Mouse (Mus musculus): ENCODE data around the gene Moap1. TPM values are rescaled to one million over a fixed set of nuclear protein-coding genes. Genes with fewer than 3 reads are reported as not detected.

Gene Moap1
- total RNA-seq (2021): 10 to 100 TPM; 31.6 to 39.3 TPM

DNA sequence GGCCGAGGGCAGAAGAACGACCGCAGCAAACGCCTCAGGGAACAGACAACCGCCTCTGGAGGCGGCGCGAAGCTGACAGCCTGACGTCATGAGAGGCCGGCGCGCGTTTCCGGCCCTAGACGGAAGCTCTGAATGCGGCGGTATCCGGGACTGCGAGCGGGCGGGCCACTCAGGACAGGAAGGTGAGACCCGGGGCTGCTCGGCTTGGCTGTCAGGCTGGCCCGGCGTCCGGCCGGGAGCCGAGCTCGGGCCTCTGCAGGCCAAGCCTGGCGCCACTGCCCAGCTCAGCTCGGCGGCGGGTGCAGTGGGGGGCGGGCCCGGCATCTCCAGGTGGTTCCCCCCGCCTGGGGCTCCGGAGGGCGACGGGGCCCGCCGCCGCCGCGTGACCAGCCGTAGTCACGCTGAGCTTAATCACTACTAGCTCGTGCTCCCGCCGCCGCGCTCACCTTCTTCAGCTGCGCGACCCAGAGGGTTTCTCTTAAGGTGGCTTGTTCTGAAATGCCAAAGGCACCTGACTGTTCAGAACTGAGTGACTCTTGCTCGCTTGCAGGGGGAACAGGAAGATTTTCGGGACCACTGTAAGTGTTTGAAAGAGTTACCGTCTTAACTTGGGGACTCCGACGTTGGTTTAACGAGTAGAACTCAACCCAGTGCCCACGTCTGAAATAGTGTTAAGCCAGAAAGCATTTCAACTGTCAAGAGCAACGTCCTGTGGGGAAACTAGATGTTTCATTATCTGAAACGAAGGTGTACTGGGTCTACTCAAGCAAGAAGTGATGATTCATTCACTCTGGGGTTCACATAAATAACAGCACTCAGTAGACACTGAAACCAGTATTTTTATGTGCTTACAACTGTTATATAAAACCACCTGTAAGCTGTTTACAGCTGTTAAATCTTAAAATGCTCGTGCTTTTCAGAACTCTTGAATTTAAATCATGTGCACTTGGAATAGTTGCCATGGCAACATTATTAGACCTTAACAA lies at the start of gene Moap1, which contains the start of gene Tmem251:
TSS of gene Moap1 (minus strand) at position 73 of the 986 bp plus-strand sequence.
TSS of gene Tmem251 (plus strand) at position 174 of the 986 bp plus-strand sequence.
- intact Hi-C loops (cut with DNase I): loop anchor here (2.0 to 10.0 kb wide), 2 partner anchors 13 to 769 kb away; partner anchors contain the start of genes Cpsf2, Gm28051, Gon7 and Ubr7
- peak; percentile 93 to 94 for DNase-seq (ENCODE audit: low spot score in 2 of 2)

DNA sequence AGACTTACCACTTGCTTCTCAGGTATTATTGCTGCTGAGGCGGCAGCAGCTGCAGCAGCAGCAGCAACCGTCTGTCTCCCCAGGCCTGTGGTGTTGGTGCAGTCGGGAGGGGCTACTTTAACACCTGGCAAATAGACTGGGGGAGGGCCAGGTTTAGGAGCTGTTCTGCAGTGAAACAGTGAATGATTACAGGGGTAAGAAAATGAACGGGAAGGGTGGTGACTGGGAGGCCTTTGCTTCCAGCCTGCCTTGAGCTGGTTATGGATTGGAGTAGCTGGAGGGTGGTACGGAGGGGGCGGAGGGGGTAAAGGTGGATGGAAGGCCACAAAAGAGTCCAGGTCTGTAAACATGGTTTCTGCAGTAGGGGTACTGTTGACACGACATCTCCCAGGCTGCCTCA lies 44.5 kb upstream of the Moap1 start:
- DNase-seq (ENCODE audit: low spot score in 2 of 2): no peak
- intact Hi-C loops (cut with DNase I): loop anchor here (10.0 kb wide), 1 partner anchor 277 kb away; no protein-coding TSS in a partner anchor

DNA sequence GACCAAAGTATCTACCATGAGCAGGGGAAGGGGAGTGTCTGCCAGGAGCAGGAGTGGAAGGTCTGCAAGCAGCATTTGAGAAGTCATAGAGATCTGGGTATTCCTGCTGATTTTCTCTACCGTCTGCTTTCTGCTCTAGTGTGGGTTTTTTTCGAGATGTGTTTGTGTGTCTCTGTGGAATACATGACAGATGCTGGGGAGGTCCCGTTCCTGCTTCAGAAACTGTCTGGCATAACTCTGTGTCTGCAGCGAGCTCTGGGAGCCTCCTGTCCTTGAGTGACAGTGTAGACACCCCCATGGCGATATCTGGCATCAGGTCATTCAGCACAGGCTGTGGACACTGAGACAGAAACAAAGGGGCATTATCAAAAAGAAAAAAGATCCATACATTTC lies 42.1 kb upstream of the Moap1 start:
- DNase-seq (ENCODE audit: low spot score in 2 of 2): peak in 1 of 2 experiments; percentile 23
- intact Hi-C loops (cut with DNase I): loop anchor here (10.0 kb wide), 1 partner anchor 279 kb away; no protein-coding TSS in a partner anchor

DNA sequence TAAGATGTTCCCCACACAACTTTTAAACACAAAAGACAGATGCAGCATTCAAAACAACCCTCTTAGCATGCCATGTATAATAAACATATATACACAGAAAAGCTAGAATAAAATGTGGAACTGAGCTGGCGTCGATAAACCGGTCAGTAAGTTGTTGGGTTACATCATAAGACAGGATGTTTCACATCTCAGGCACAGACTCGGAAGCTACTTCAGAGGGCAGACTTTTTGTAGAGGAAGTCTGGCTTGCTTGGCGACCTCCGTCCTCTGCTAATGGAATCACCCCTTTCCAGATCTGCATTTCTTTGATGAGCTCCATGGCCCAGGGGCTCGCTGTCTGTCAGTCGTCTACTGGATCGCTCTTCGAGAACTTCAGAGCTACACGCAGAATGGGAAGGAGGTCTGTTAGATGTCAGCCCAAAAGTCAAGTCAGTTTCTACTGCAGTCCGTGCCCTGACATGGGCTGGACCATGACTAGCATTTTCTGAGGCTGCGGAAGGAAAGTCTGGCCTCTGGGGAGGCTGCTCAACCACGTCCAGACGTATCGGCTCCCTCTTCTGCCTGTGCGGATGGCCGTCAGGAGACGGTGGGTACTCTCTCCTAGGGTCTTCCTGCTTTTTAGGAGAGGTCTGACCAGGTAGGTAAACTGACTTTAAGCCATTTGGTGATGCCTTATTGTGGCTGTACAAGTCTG lies 41.6 kb upstream of the Moap1 start:
- no peak for DNase-seq (ENCODE audit: low spot score in 2 of 2)
- intact Hi-C loops (cut with DNase I): loop anchor here (10.0 kb wide), 1 partner anchor 280 kb away; no protein-coding TSS in a partner anchor

DNA sequence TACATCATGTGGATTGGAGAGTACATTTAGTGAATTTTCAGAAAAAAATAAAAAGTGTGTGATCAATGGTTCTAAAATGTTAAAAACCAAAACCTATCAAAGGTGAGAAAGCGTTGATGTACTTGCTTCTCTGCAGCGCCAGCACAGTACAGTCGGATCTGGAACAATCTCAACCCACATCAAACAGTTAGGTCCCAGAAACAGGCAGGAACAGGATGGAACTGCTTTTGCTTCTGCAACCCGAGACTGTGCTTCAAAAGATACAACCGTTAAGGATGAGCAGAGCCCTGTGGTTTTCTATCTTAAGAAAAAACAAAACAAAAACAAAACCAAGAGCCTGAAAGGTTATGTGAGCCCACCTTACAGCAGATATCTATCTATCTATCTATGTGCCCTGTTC lies 39.4 kb upstream of the Moap1 start:
- DNase-seq (ENCODE audit: low spot score in 2 of 2): no peak
- intact Hi-C loops (cut with DNase I): loop anchor here (10.0 kb wide), 1 partner anchor 282 kb away; no protein-coding TSS in a partner anchor

DNA sequence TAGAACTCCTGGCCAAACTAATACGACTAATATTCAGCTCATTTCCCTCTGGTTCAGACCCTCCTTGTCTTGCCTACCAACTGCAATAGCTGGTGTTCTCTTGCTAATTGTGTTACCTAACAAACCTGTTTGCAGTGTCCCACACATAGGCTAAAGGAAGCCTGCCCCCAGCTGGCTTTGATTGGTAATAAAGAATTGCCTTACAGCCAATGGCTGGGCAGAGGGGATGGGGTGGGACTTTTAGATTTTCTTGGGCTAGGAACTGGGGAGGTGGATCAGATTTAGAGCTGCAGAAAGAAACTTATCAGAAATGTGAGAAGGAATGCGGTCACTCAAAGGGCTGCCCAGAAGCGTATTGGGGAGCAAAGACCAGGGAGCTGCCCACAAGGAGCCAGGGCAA lies 36.0 kb upstream of the Moap1 start:
- intact Hi-C loops (cut with DNase I): no loop called here
- DNase-seq (ENCODE audit: low spot score in 2 of 2): no peak

DNA sequence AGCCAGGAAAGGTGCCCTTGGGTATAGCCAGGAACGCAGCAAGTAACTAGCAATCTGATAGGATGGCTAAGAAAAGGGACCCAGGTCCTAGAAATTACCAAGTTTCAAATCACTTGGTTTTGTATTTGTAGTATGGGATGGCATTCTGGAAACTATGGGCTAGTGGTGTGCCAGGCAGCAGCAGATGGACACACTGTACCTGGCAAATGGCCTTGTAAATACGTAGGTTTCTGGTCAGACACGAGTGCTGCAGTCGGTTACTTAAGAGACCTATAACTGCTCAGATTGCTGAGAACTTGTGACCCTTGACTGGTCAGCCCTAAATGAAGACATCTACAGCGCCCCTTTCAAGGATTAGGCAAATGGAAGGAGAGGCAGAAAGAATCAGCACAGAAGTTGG lies 34.7 kb upstream of the Moap1 start:
- no peak for DNase-seq (ENCODE audit: low spot score in 2 of 2)
- intact Hi-C loops (cut with DNase I): no loop called here

DNA sequence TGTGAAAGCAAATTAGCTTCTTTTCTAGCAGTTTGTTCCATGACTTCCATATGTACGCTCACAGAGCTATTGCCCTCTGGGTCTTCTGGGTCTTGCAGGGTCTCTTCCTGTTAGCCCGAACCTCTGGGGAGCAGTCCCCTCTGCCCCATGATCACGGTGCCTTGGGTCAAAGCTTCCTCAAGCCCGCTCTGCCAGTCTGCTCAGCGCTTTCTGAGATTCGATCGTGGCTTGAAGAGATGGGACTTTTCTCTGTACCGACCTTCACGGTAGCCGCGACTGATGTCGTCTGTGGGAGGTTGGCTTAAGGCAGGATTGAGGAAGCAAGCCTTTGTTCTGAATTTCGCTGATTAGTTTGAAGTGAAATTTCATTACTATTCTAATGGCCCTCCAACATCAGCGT lies 32.6 kb upstream of the Moap1 start:
- intact Hi-C loops (cut with DNase I): no loop called here
- DNase-seq (ENCODE audit: low spot score in 2 of 2): no peak

DNA sequence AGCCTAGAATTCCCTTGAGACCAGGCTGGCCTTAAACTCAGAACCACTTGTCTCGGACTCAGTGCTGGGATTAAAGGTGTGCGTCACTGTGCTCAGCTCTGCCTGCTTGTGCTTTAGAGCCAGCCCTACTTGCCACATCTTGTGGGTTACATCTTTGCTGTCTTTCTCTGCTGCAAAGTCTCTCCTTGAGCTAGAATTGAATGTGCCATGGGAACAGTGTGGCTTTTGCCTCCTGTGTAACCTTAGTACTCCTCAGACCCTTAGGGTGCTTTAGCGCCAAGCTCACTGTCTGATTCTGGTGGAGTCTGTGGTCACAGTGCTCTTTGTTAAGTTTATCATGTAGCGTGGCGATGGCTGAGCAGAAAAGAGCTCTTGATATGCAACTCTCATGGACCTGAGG lies 29.2 kb upstream of the Moap1 start:
- no peak for DNase-seq (ENCODE audit: low spot score in 2 of 2)
- intact Hi-C loops (cut with DNase I): no loop called here

DNA sequence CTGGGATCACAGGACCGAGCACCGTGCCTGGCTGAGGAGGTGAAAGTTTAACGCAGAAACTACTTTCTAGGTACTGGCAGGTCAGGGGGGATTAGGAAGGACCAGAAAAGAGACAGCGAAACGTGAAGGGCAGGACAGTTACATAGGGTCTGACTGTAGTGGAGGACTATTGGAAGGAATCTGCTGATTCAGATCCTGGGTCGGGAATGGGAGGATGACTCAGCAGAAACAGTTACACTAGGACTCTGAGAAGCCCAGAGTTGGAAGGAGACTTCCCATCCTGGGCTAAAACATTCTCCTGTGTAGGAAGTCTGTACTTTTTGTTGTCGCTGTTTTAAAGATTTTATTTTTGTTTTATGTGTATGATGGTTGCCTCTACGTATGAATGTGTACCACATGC lies 28.1 kb upstream of the Moap1 start:
- intact Hi-C loops (cut with DNase I): no loop called here
- DNase-seq (ENCODE audit: low spot score in 2 of 2): no peak

DNA sequence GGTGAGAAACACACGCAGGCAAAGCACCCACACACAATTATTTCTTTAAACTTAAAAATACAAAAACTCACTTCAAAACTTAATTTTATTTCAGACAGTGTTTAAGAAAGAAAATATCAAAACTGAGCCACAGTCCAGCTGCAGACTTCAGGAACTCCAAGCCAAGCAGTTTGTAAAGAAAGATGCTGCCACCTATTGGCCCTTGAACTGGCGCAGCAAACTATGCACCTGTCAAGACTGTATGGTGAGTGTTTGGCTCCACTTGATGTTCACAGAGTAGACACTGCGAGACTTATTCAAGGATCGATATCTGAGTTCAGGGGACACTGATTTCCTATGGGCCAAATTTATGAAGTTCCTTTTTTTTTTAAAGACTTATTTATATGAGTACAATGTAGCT lies 25.5 kb upstream of the Moap1 start:
- intact Hi-C loops (cut with DNase I): no loop called here
- no peak for DNase-seq (ENCODE audit: low spot score in 2 of 2)

DNA sequence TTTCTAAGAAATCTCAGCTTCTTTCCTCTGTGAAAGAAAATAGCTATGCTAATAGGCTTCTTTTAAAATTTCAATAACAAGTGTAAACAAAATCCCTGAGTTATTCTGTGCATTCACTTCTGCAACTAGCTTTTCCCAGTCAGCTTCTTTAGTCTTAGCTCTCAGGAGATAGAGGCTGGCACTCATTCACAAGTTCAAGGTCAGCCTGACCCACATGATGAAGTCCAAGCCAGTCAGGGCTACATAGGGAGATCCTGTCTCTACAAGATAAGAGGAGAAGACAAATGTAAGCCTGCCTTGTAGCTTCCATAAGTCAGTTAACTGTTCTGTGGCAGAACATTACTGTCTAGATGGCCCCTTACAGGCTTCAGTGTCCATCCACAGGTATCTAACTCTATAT lies 20.2 kb upstream of the Moap1 start:
- no peak for DNase-seq (ENCODE audit: low spot score in 2 of 2)
- intact Hi-C loops (cut with DNase I): no loop called here

DNA sequence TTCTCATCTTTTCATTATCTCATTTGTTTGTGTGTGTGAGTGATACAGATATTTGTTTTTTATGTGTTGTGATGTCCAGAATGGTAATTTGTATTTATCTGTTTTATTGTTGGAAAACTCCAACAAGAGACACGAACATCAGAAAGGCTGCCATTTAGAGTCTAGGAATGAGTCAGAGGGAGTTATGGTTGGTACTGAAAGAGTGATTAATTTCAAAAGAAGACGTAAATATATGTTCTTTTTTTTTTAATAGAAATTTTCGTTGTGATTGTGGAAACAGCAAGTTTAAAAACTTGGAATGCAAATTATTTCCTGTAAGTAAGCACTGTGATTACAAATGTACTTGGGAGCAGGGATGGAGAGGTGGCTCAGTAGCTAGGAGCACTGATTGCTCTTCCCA lies 18.2 kb upstream of the Moap1 start:
- DNase-seq (ENCODE audit: low spot score in 2 of 2): no peak
- intact Hi-C loops (cut with DNase I): no loop called here

DNA sequence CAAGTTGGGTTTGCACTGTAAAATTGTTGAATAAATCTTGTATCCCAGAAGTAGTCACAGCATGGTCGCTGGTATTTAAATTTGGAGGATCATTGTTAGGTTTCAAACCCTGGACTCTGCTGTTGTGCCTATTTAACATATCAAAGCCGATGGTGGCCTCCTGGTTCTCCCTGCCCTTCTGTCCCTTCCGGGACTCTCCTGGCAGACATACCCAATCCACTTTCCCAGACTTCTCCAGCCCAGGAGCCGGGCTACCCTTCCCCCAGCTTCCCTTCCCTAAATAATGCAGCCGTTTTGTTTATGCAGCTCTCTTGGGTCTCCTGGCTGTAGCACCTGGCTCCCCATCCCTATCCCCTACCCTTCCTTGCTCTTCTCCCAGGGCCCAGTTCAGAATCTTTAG lies 15.5 kb upstream of the Moap1 start:
- intact Hi-C loops (cut with DNase I): loop anchor here (10.0 kb wide), 1 partner anchor 116 kb away; the partner anchor contains the start of gene Btbd7
- DNase-seq (ENCODE audit: low spot score in 2 of 2): no peak

DNA sequence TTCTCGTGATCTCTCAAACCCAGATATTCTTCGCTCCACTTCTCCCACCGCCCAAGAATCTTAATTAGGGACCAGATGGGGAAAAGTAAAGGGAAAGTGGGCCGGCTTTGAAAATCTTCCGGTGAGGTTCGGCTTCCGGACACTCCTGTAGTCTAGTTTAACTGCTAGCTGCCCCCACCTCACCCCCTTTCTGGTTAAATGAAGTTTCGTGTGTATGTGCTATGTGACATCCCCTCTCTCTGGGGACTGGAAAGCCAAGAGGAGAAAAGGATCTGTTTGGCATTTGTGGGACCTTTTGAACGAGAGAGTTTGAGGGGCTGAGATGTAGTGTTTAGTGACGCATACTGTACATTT lies 14.9 kb upstream of the Moap1 start, which contains the start of gene Gm20604:
TSS of gene Gm20604 (minus strand) at position 270 of the 354 bp plus-strand sequence.
- DNase-seq (ENCODE audit: low spot score in 2 of 2): peak in 1 of 2 experiments; percentile 36

DNA sequence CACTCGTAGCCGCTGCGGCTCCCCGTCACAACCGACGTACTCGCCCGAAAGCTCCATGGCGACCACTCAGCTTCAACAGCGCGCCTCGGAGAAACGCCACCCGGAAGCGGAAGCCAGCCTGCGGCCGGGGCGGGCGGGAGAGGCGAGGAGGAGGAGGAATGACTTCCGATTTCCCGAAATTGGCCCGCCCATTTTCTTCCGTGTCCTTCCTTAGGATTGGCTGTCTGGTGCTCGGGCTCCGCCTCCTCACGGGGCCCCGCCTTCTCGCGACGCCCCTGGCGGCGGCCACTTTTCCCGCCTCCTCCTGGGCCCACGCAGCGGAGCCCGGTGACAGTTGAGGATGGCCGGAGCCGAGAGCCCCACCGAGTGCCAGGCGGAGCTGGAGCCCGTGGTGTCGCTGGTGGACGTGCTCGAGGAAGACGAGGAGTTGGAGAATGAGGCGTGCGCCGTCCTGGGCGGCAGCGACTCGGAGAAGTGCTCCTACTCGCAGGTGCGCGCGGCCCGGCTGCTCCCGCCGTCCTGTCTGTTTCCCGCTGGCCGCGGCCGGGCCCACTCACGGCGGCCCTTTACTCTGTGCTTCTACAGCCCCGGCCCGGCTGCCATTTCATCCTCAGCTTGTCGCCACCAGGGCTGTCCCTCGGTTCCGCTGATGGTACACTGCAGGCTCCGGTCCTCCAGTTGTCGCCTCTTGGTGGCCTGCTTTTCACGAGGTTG lies 14.4 kb upstream of the Moap1 start, which contains the start of the genes Gm28051, Gon7 and Ubr7:
TSS of gene Gm28051 (minus strand) at position 77 of the 714 bp plus-strand sequence.
TSS of gene Gon7 (minus strand) at position 115 of the 714 bp plus-strand sequence.
TSS of gene Ubr7 (plus strand) at position 279 of the 714 bp plus-strand sequence.
- intact Hi-C loops (cut with DNase I): loop anchor here (2.0 to 10.0 kb wide), 2 partner anchors 15 to 117 kb away; partner anchors contain the start of genes Btbd7, Moap1 and Tmem251
- peak; percentile 96 to 99 for DNase-seq (ENCODE audit: low spot score in 2 of 2)

More for the DNA sequence above, 14.9 kb upstream of the Moap1 start, which contains the start of gene Gm20604:
- intact Hi-C loops (cut with DNase I): loop anchor here (10.0 kb wide), 1 partner anchor 116 kb away; the partner anchor contains the start of gene Btbd7

DNA sequence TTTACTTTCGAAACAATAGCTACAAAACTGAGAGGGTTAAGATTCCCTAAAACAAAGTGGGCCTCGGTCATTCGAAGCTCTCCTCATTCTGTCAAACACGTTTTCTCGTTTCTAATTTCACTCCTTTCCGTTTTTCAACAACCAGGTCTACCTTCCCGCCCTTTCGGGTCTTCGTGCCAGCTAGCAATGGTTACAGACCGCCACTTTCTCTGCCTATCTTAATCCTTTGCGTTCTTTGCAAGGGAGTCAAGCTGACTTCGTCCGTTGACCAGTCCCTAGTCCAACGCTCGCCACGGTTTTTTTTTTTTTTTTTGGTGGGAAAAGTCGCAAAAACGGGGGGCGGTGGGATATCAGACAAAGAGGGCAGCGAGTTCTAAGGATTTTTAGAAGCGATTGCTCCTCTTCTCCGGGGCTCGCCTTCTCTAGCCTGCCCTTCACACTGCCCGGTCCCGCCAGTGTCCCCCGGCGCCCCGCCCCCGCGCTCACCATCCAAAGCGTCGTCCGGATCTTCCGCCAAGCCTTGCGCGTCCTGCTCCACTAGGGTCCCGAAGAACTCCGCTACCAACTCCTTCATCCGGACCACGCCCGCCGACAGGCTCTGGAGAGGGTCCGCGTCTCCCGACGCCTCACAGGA lies 13.7 kb upstream of the Moap1 start:
- intact Hi-C loops (cut with DNase I): loop anchor here (2.0 to 10.0 kb wide), 2 partner anchors 14 to 118 kb away; partner anchors contain the start of genes Btbd7, Moap1 and Tmem251
- DNase-seq (ENCODE audit: low spot score in 2 of 2): no peak

DNA sequence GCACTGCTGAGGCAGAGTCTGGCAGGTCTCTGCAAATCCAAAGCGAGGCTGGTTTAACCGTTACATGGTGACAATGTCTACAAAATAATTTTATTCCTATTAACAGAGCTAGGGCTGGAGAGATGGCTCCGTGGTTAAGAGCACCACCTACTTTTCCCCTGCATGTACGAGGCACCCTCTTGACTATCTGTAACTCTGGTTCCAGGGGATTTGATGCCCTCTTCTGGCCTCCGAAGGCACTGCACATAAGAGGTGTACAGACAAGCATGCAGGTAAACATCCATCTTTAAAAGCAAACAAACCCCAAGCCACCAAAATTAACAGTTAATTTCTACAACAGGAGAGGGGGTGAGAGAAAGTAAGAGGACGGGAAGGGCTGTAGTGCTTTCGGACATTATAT lies 12.8 kb upstream of the Moap1 start:
- intact Hi-C loops (cut with DNase I): loop anchor here (2.0 to 10.0 kb wide), 2 partner anchors 14 to 118 kb away; partner anchors contain the start of genes Btbd7, Moap1 and Tmem251
- no peak for DNase-seq (ENCODE audit: low spot score in 2 of 2)
